Mouse (Mus musculus) frontal cortex, adult (tissue): ENCODE data around the gene Casp3.
"Not testable (repeated sequence)": the region's sequence is repeated elsewhere in the genome, so short reads cannot be mapped to it uniquely, and the experiment has no call there.

Source experiments
- ATAC-seq: cut with Nextera tagmentation; 2 replicates; pipeline ENCODE4 v1.9.2; 2017; ENCODE audit warnings: mild to moderate bottlenecking, moderate library complexity, mixed read lengths; ENCODE audit not compliant: low TSS enrichment

The Casp3 gene

GRCm38 (mm10) chr8:46616879-46617689 lies at the start of gene Casp3, which contains the start of gene Primpol:
TSS of gene Casp3 (plus strand) at chr8:46617291.
TSS of gene Primpol (minus strand) at chr8:46617212.
- peak; percentile 83 for ATAC-seq

GRCm38 (mm10) chr8:46567946-46568345 lies 49.1 kb upstream of the Casp3 start:
- ATAC-seq, result peak; percentile 53

GRCm38 (mm10) chr8:46568942-46569341 lies 48.1 kb upstream of the Casp3 start:
- ATAC-seq, result no peak

GRCm38 (mm10) chr8:46569659-46570441 lies 47.2 kb upstream of the Casp3 start:
- no peak for ATAC-seq

- no peak for ATAC-seq
Measured at GRCm38 (mm10) chr8:46570673-46571072, 46.4 kb upstream of the Casp3 start.

GRCm38 (mm10) chr8:46573446-46573845 lies 43.6 kb upstream of the Casp3 start:
- no peak for ATAC-seq

- no peak for ATAC-seq
Measured at GRCm38 (mm10) chr8:46573964-46574363, 43.1 kb upstream of the Casp3 start.

- no peak for ATAC-seq
Measured at GRCm38 (mm10) chr8:46578794-46579193, 38.3 kb upstream of the Casp3 start.

GRCm38 (mm10) chr8:46584328-46584727 lies 32.8 kb upstream of the Casp3 start:
- ATAC-seq, result not testable (repeated sequence)

GRCm38 (mm10) chr8:46585576-46585975 lies 31.5 kb upstream of the Casp3 start:
- no peak for ATAC-seq

GRCm38 (mm10) chr8:46587911-46588310 lies 29.2 kb upstream of the Casp3 start:
- ATAC-seq, result no peak

- ATAC-seq, result no peak
Measured at GRCm38 (mm10) chr8:46588663-46589062, 28.4 kb upstream of the Casp3 start.

- no peak for ATAC-seq
Measured at GRCm38 (mm10) chr8:46593067-46593466, 24.0 kb upstream of the Casp3 start.

- ATAC-seq, result no peak
Measured at GRCm38 (mm10) chr8:46593772-46594171, 23.3 kb upstream of the Casp3 start.

- ATAC-seq, result no peak; the same call in 1 of the 2 replicates
Measured at GRCm38 (mm10) chr8:46595593-46595992, 21.5 kb upstream of the Casp3 start.

- no peak for ATAC-seq
Measured at GRCm38 (mm10) chr8:46596530-46596929, 20.6 kb upstream of the Casp3 start.

- ATAC-seq, result no peak
Measured at GRCm38 (mm10) chr8:46597411-46597810, 19.7 kb upstream of the Casp3 start.

GRCm38 (mm10) chr8:46598114-46598513 lies 19.0 kb upstream of the Casp3 start:
- no peak for ATAC-seq

- no peak for ATAC-seq
Measured at GRCm38 (mm10) chr8:46598753-46599152, 18.3 kb upstream of the Casp3 start.

GRCm38 (mm10) chr8:46599314-46599904 lies 17.7 kb upstream of the Casp3 start:
- ATAC-seq, result no peak

GRCm38 (mm10) chr8:46600959-46601707 lies 16.0 kb upstream of the Casp3 start:
- no peak for ATAC-seq

- ATAC-seq, result no peak
Measured at GRCm38 (mm10) chr8:46603587-46603986, 13.5 kb upstream of the Casp3 start.
